Mouse (Mus musculus): ENCODE data around the gene Gm4187. TPM values are rescaled to one million over a fixed set of nuclear protein-coding genes. Genes with fewer than 3 reads are reported as not detected.

Gm4187 gene
- polyA plus RNA-seq (2014; fragmentation: Illumina TruSeq; extraction: RNeasy Lipid Tissue Mini Kit (QIAGEN cat#74804); ENCODE audit: low read depth, low replicate concordance): not detected

DNA sequence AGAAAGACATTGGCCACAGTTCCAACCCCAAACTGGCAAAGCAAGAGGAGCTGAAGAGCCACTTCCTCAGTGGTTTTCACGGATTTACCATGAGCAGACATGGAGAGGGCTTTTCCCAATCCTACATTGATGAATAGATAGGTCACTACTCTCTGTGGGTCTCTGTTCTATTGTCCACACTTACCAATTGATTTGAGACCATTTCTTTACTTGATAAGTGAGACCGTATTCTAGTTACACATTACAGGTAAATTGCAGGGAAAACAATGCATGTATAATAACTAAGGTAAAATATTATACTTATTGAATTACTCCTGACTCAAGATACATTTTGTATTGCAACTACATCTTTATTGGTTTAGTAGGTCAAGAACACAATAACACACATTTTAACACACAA lies at the start of gene Gm4187:
TSS of gene Gm4187 (minus strand) at position 101 of the 400 bp plus-strand sequence.

DNA sequence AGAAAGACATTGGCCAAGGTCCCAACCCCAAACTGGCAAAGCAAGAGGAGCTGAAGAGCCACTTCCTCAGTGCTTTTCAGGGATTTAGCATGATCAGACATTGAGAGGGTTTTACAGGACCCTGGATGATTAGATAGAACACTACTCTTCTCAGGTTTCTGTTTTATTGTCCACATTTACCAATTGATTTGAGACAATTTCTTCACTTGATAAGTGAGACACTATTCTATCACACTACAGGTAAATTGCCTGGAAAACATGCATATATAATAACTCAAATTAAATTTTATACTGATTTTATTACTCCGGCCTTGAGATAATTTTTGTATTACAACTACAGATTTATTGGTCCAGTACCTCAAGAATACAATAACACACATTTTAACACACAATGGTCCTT lies 41.4 kb upstream of the Gm4187 start, which contains the start of gene Gm8660:
TSS of gene Gm8660 (minus strand) at position 101 of the 400 bp plus-strand sequence.

Other genes starting within 250 kb of the Gm4187 start
- not detected for gene Gm16451, start 211.5 kb downstream of the Gm4187 start, polyA plus RNA-seq (2014; fragmentation: Illumina TruSeq; extraction: RNeasy Lipid Tissue Mini Kit (QIAGEN cat#74804); ENCODE audit: low read depth, low replicate concordance)
- gene Gm10666, start 195.0 kb downstream of the Gm4187 start, polyA plus RNA-seq (2014; fragmentation: Illumina TruSeq; extraction: RNeasy Lipid Tissue Mini Kit (QIAGEN cat#74804); ENCODE audit: low read depth, low replicate concordance): not detected
- gene Vmn1r142, start 165.7 kb downstream of the Gm4187 start, polyA plus RNA-seq (2014; fragmentation: Illumina TruSeq; extraction: RNeasy Lipid Tissue Mini Kit (QIAGEN cat#74804); ENCODE audit: low read depth, low replicate concordance): not detected
- gene Vmn1r143, start 140.3 kb downstream of the Gm4187 start, polyA plus RNA-seq (2014; fragmentation: Illumina TruSeq; extraction: RNeasy Lipid Tissue Mini Kit (QIAGEN cat#74804); ENCODE audit: low read depth, low replicate concordance): not detected
- not detected for gene Gm8653, start 128.5 kb downstream of the Gm4187 start, polyA plus RNA-seq (2014; fragmentation: Illumina TruSeq; extraction: RNeasy Lipid Tissue Mini Kit (QIAGEN cat#74804); ENCODE audit: low read depth, low replicate concordance)
- not detected for gene Gm8453, start 100.2 kb downstream of the Gm4187 start, polyA plus RNA-seq (2014; fragmentation: Illumina TruSeq; extraction: RNeasy Lipid Tissue Mini Kit (QIAGEN cat#74804); ENCODE audit: low read depth, low replicate concordance)
- gene Gm8660, start 41.3 kb upstream of the Gm4187 start, polyA plus RNA-seq (2014; fragmentation: Illumina TruSeq; extraction: RNeasy Lipid Tissue Mini Kit (QIAGEN cat#74804); ENCODE audit: low read depth, low replicate concordance): not detected
- gene Vmn1r148, start 83.9 kb upstream of the Gm4187 start, polyA plus RNA-seq (2014; fragmentation: Illumina TruSeq; extraction: RNeasy Lipid Tissue Mini Kit (QIAGEN cat#74804); ENCODE audit: low read depth, low replicate concordance): not detected
- gene Vmn1r149, start 108.5 kb upstream of the Gm4187 start, polyA plus RNA-seq (2014; fragmentation: Illumina TruSeq; extraction: RNeasy Lipid Tissue Mini Kit (QIAGEN cat#74804); ENCODE audit: low read depth, low replicate concordance): not detected
- not detected for gene Gm10665, start 134.4 kb upstream of the Gm4187 start, polyA plus RNA-seq (2014; fragmentation: Illumina TruSeq; extraction: RNeasy Lipid Tissue Mini Kit (QIAGEN cat#74804); ENCODE audit: low read depth, low replicate concordance)
- not detected for gene Vmn1r151, start 170.0 kb upstream of the Gm4187 start, polyA plus RNA-seq (2014; fragmentation: Illumina TruSeq; extraction: RNeasy Lipid Tissue Mini Kit (QIAGEN cat#74804); ENCODE audit: low read depth, low replicate concordance)
- not detected for gene Vmn1r152, start 193.2 kb upstream of the Gm4187 start, polyA plus RNA-seq (2014; fragmentation: Illumina TruSeq; extraction: RNeasy Lipid Tissue Mini Kit (QIAGEN cat#74804); ENCODE audit: low read depth, low replicate concordance)
- not detected for gene Gm8677, start 205.2 kb upstream of the Gm4187 start, polyA plus RNA-seq (2014; fragmentation: Illumina TruSeq; extraction: RNeasy Lipid Tissue Mini Kit (QIAGEN cat#74804); ENCODE audit: low read depth, low replicate concordance)
- not detected for gene Gm4201, start 235.6 kb upstream of the Gm4187 start, polyA plus RNA-seq (2014; fragmentation: Illumina TruSeq; extraction: RNeasy Lipid Tissue Mini Kit (QIAGEN cat#74804); ENCODE audit: low read depth, low replicate concordance)

Measured in kidney, adult 10 weeks (tissue).